Mouse (Mus musculus) liver (tissue): ENCODE data around the gene Cacnb2.

Experiments
- DNase-seq: peaks from one replicate; pipeline ENCODE4 v3.0.0-alpha.2; 2020; ENCODE audit warnings: mixed read lengths

Cacnb2 gene

GRCm38 (mm10) chr2:14873116-14873515 is 270.2 kb downstream of the Cacnb2 start:
- no peak for DNase-seq

- DNase-seq, result no peak
These were observed 270.9 kb downstream of the Cacnb2 start for GRCm38 (mm10) chr2:14873701-14874181.

- no peak for DNase-seq
These were observed 271.6 kb downstream of the Cacnb2 start for GRCm38 (mm10) chr2:14874281-14875037.

GRCm38 (mm10) chr2:14875121-14875520 is 272.2 kb downstream of the Cacnb2 start:
- no peak for DNase-seq

- no peak for DNase-seq
These were observed 272.7 kb downstream of the Cacnb2 start for GRCm38 (mm10) chr2:14875616-14876015.

GRCm38 (mm10) chr2:14878953-14879352 is 276.1 kb downstream of the Cacnb2 start:
- no peak for DNase-seq

GRCm38 (mm10) chr2:14883460-14883859 is 280.6 kb downstream of the Cacnb2 start:
- DNase-seq, result no peak

GRCm38 (mm10) chr2:14888406-14889195 is 285.7 kb downstream of the Cacnb2 start:
- DNase-seq, result no peak

- no peak for DNase-seq
These were observed 300.9 kb downstream of the Cacnb2 start for GRCm38 (mm10) chr2:14903837-14904236.

- no peak for DNase-seq
These were observed 302.0 kb downstream of the Cacnb2 start for GRCm38 (mm10) chr2:14904865-14905264.

GRCm38 (mm10) chr2:14907124-14907925 is 304.4 kb downstream of the Cacnb2 start:
- DNase-seq, result no peak

GRCm38 (mm10) chr2:14917585-14918247 is 314.8 kb downstream of the Cacnb2 start:
- DNase-seq, result no peak

GRCm38 (mm10) chr2:14929866-14930265 is 327.0 kb downstream of the Cacnb2 start:
- DNase-seq, result no peak

GRCm38 (mm10) chr2:14931968-14932367 is 329.1 kb downstream of the Cacnb2 start:
- DNase-seq, result no peak

- no peak for DNase-seq
These were observed 333.6 kb downstream of the Cacnb2 start for GRCm38 (mm10) chr2:14936492-14936891.

- DNase-seq, result no peak
These were observed 339.4 kb downstream of the Cacnb2 start for GRCm38 (mm10) chr2:14942261-14942660.

GRCm38 (mm10) chr2:14943691-14944357 is 340.9 kb downstream of the Cacnb2 start:
- no peak for DNase-seq

- DNase-seq, result no peak
These were observed 350.2 kb downstream of the Cacnb2 start for GRCm38 (mm10) chr2:14953090-14953489.

- DNase-seq, result no peak
These were observed 358.1 kb downstream of the Cacnb2 start for GRCm38 (mm10) chr2:14960963-14961488.

GRCm38 (mm10) chr2:14961493-14961892 is 358.6 kb downstream of the Cacnb2 start:
- no peak for DNase-seq

- DNase-seq, result no peak
These were observed 381.1 kb downstream of the Cacnb2 start for GRCm38 (mm10) chr2:14984029-14984428.

- DNase-seq, result no peak
These were observed 385.6 kb downstream of the Cacnb2 start for GRCm38 (mm10) chr2:14988451-14988850.
